Mouse (Mus musculus): ENCODE data around the gene Rnf26.

The Rnf26 gene

DNA sequence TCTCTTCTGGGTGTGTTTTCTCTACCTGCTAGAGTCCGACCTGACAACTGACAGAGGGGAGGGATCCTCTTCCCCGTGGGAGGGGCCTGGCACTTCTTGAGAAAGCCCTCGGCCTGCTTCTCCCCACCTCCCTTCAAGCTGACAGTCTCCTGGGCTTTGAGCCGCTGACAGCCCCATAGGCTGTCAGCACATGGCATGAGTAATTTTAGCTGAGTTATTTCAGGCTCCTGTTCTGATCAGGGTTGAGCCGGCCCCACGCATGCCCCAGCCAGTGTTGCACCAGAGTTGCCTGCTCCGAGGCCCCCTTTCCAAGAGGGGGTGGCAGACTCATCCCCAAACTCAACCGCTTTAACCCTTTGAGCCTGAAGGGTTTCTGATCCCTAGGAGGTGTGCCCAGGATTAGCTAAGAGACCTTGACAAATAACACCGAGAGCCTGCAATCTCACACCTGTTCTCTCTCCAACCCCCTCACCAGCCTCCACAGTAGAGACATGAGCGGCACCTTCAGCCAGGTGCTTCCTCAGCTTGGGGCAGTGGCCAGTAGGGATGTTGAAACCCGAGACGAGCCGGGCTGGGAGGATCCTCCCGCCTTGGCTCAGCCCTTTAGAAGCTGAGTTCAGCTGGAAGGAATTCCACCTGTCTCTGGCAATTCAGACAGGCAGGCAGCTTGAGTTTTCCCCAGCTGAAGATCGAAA, 25.4 kb downstream of the Rnf26 start:
- peak in 1 of 2 experiments; percentile 49 for DNase-seq

DNA sequence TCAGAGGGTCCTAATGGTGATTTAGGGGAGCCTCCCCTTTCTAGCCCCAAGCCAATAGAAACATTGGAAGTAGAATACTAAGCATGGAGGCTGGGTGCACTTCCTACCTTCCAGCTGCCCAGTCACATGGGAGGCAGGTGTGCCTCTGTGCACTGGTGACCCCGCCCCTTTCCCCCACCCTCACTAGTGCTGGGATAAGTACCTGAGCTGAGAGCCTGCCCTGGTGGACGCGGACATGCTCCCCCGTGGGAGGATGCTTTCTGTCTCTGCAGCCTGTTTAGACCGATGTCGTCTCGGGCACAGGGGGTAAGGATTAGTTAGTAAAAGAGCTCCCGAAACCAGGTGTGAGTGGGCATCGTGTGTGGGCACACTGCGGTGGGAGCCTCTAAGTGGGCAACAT, 26.4 kb downstream of the Rnf26 start:
- no peak for DNase-seq

DNA sequence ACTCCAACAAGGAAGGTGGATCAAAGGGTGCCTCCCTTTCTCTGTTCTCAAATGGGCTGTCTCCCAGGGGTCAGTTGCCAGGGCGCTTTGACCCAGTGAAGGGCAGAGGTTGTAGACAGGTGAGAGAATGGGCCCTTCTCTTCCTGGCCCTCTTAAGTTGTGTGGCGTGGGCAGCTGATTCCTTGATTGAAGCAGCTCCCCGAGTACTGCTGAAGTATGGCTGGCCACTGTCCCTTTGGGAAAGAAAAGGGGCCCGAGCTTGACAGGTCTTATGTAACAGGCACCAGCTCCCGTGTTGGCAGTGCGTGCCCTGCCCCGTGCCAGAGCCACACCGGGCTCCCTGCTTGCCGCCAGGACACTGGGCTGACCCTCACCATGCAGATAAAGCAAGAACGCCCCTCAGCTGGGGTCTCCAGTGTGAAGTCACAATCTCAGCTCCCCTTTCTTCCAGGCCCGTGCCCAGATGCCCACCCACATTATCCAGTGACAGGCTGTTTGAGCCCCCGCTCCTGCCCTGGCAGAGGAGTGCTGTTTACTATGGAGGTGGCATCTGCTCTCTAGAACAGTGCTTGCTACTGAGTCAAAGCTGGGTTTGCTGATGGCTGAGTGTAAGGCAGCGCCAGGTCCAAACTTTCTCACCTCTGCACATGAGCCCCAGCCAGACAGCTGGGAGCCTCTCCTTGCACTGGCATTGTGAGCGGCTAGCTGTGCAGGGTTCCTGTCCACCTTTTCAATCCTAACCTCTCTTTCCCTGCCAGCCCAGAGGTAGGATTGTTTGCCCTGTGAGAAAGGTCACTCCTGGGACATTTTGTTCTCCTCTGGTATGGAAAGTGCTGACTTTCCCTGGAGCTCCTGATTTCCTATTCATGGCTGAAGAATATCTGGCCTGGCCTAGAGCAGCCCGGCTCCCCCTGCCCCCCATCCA, 27.3 kb downstream of the Rnf26 start:
- peak in 1 of 2 experiments; percentile 20 for DNase-seq

DNA sequence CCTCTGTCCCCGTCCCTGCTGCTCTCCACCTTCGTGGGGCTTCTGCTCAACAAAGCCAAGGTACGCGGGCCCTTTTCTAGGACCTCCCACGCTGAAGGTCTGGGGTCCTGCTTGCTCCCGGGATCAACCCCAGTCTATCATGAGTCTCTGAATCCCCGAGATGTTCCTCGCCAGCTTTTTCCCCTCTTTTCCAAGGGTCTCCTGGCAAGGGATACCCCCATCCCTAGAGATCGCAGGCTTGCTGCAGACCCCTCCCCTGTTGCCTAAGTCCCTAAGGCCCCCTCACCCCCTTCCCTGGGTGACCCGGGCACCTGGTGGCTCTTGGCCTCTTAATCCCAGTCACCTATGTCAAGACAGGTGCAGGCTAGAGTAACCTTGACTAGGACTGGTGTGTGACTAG, 28.0 kb downstream of the Rnf26 start:
- no peak for DNase-seq

DNA sequence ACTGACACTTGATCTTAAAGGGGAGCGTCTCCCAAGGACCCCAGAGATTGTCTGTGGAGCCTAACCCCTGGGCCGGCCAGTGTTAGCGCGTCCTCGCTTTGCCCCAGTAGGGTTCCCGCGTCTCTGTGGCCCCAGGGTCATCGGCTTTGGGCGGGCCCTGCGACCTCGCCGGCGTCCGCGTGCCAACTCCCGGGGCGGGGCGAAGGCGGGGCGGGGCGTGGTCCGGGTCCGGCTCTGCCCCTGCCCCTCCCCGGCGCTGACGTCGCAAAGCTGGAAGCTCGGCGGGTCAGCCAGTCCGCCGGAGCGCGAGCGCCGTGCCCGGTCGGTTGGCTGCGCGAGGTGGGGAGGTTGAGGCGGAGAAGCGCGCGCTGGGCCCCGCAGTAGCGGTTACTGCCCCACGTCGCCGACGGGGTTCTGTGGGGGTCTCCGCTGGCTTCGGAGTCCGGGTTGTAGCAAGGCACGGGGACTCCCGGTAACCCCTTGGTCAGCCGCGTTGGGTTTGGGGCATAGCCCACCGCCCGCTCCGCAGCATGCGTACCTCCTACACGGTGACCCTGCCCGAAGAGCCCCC, 28.6 kb downstream of the Rnf26 start:
- peak; percentile 94 for DNase-seq

DNA sequence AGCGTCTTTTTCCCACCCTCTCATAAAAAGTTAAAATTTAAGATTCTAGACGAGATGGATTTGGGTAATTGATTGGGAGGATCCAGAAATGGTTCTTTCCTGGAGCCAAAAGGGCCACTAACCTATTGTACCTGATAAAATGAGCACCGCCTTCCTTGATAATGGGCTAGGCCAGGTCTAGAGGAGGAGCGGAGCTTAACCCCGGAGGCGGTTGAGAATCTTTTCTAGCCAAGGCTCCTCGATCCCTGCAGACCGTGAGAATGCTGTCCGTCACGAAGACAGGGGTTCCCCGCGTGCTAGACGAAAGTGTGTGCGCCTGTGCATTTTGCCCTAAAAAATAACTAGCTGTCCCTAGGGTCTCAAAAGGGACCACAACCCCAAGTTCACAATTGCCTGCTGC, 29.1 kb downstream of the Rnf26 start:
- no peak for DNase-seq

DNA sequence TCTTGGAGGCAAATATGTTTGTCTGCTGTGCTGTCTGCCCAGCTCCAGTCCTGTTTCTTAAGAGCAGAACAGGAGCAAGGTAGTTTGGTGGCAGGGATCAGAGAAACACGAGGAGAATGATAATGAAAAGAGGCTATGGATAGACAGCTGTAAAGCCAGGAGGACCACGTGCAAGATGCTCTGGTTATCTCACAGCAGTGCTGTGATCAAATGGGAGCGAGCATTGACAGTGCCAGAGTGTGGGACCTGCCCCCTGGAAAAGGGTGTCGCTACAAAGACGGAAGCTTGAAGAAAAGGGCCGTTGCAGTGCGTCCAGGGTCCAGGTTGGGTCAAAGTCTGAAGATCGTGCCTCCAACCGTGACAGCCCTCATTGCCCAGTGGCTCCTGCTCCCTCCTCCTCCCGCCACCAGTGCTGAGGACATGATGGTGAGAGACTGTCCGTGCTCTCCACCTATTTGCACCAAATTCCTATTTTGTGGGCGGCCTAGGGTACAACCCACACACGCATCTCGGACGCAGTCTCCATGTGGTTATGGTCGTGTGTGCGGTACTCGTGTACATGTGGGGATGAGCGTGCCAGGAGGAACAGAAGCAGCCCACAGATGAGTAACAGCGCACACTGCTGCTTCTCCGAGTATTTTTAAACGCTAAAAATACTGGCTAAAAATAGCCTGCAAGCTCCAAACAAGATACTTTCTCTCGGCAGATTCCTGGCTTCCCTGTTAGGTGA, 29.8 kb downstream of the Rnf26 start:
- peak in 1 of 2 experiments; percentile 20 for DNase-seq

DNA sequence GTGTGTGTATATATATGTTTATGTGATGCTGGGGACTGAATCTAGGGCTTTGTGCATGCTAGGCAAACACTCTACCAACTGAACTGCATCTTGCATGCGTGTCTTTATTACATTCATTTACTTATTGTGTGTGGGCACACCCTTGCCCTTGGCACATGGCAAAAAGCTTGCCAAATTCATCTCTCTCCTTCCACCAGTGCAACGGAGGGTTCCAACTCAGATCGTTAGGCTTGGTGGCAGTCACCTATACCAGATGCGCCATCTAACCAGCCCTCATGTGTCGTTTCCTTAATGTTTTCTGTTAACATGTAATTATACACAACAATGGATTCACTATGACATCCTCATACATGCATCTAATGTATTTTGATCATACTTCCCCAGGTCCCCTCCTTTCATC, 31.1 kb downstream of the Rnf26 start:
- peak in 1 of 2 experiments; percentile 9 for DNase-seq

DNA sequence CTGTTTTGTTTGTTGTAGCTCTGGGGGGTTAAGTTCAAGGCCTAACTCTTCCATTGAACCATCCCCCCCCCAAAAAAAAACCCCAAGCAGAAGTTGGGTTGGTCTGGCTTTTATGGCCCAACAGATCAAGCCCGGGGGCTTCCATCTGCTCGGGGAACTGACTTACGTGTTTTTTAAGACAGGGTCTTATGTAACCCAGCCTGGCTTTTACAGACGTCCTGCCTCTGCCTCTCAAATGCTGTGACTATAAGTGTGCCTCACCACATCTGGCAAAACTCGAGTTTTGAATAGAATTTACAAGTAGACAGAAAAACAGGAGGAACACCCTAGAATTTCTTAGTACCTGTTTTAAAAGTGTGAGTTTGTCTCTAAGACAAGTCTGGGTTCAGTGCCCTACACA, 31.7 kb downstream of the Rnf26 start:
- no peak for DNase-seq

DNA sequence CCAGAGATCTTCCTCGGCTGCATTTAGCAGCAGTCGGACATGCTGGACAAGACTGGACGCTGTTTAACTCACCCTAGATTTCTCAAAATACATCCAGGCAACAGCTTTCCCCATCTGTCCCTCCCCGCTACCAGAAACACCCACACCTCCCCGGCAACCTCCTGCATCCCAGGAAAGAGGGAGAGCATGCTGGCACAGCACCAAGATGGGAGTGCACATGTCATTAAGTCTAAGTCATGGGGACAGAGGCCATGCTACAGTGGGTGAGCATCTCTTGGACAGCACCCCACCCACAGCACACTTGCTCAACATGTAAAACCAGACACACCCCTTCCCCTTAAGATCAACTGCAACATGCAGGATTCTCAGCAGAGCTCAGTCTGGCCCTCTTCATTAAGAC, 32.4 kb downstream of the Rnf26 start:
- no peak for DNase-seq

DNA sequence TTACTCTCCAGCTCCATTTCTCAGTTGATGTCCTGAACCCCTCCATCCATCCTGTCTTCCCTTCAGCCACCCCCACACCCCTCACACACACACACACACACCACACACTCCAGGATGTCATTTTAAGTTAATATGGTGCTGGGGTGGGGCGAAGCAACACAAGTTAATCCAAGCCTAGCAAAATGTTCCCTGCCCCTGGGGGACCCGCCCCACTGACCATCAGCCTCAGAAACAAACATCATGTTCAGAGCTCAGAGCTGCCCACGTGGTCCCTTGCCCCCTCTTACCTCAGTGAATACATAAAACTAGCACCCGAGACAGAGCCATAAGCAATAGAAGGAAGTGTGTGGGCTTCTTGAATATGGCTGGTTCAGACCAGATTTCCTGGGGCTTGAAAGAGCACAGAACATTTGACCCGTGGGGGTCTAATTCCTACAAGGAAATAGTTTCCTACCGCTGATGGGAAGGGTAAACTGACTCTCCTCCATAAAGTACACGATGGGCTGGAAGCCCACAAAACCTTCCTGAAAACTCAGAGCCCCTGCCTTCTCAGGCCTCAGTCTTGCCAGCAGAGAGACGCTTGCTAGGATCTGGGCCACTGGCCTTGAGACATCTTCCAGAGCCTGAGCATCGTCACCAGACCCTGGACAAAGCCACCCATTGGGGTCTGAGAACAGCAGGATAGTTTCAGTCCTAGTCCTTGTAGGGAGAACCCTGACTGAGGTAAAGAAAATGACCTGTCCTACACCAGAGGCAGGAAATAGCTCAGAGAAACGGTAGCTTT, 33.1 kb downstream of the Rnf26 start:
- no peak for DNase-seq

DNA sequence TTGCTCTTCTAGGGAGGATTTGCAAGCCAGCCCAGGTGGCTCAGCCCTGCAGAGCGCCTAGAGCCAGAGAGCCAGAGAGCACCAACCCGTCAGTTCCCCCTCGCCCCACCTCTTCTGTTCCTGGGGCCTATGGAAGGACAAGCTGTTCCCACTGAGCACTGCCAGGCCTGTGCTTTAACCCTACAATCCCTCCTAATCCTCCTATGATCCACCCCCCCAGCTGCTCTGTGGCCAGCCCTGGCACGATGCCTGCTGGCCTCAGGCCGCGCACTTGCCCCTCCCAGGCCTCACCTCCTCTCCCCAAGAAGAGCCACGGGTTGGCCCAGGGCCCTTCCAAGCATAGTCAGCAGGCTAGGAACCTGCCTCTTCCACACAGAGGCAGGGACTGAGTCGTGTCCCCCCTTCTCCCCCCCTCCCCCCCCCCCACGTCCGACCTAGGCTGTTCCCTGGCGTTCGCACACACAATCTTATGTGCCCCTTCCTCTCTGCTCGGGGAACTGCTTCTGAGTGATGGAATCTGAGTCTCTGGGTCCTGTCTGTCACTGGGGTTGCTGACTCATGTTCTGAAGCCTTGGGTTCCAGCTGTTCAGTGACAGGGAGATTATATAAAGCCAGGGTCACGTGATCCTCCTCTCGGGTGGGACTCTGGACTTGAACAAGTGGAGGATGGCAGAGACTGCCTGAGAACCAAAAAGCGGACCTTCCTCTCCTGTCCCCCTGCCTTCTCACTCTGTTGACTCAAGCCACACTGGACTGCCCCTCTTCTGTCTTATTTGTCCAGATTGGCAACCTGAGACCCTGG, 34.2 kb downstream of the Rnf26 start:
- DNase-seq, result peak; percentile 78 to 91

DNA sequence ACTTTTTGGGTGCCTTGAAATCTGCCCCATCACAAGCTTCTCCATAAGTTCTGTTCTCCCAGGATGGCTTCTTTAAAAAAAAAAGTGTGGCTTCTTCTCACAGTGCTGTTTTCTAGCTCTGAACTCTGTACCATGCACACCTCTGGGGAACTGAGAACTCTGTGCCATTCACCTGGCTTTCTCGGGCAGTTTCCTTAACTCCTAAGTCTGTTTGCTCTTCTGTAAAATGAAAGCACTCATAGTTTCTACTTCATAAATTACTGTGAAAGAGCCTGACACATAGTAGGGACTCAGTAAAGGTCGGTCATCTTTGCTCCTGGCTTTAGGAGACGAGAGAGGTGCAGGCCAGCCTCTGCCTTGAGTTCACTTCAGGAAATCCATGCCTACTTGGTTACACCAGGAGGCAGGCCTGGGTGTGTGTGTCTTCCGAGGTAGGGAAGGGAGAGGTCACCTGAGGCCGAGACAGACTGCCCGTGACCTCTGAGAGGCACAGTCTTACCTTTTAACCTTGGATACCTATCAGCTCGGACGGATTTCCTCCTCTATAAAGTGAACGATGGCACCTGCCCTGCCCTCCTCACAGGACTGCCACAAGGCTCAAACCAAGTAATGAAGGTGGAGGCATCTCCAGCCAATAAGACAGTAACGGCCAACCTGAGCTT, 35.0 kb downstream of the Rnf26 start:
- DNase-seq, result no peak

DNA sequence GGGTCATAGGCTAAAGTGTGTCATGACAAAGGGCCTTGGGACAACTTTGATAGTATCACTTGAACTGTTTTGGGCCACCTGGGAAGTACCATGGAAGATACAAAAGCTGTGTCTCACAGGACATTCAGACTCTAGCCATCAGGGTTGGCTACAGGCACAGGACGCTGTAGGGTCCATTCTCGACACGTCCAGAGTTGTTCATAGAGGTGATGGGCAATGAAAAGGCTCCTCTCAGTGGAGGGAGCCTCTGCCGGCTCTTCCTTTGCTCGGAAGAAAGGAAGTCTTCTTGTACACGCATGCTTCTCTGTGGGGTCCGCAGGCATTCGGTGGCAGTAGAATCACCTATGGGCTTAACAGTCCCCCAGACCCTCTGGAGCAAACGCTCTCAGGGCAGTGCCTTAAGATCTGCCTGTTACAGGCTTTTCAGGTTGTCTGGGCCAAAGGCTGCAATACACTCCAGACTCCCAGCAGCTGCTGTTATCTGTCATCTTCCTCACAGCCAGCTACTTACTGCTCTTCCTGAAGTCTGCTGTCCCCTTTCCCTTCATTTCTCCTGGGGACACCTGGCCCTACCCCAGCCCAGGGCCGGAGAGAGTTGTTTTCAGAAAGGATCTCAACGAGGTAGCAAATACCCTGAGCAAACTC, 35.9 kb downstream of the Rnf26 start:
- no peak for DNase-seq

DNA sequence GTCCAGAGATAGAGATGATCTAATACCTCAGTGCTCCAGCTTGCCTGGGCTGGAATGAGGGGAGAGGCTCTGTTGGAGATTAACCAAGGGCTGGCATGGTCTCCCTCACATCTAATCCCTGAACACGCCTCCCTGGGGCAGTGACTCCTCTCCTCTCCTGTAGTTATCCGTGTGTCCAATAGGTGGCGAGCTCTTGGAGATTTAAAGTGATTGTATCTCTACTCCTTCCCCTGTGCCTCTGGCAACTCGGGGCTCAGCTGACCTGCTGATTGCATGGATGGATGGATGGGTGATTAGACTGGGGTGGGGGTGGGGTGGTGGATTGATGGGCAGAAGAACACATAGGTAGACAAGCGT, 36.6 kb downstream of the Rnf26 start:
- DNase-seq, result peak in 1 of 2 experiments; percentile 65

DNA sequence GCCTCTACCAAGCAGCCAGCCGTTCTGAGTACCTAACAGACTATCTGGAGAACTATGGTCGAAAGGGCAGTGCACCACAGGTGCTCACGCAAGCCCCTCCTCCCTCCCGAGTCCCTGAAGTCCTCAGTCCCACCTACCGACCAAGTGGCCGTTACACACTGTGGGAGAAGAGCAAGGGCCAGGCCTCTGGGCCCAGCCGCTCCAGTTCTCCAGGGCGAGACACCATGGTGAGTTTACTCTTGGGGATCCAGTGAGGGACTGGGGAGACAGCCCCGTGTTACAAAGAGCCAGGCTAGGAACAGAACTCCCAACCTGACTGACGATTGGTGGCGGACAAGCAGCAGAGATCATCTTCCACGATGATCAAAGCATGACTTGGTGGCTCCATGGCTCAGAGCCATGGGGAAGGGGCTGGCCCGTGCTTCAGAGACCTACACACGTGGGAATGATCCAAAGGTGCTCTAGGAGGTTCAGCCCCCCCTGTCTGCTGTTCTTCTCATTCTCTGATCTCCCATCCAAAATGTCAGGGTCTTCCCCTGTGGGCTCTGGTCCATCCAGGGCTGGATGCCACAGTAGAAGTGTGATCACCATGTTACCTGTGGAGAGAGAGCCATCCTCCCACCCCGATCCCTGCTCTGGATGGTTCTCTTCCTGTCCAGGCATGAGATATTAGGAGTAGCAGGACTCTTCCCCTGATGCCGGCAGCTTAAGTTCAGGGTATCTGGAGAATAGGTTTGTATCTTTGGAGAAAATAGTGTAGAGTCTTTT, 37.1 kb downstream of the Rnf26 start:
- DNase-seq, result no peak

DNA sequence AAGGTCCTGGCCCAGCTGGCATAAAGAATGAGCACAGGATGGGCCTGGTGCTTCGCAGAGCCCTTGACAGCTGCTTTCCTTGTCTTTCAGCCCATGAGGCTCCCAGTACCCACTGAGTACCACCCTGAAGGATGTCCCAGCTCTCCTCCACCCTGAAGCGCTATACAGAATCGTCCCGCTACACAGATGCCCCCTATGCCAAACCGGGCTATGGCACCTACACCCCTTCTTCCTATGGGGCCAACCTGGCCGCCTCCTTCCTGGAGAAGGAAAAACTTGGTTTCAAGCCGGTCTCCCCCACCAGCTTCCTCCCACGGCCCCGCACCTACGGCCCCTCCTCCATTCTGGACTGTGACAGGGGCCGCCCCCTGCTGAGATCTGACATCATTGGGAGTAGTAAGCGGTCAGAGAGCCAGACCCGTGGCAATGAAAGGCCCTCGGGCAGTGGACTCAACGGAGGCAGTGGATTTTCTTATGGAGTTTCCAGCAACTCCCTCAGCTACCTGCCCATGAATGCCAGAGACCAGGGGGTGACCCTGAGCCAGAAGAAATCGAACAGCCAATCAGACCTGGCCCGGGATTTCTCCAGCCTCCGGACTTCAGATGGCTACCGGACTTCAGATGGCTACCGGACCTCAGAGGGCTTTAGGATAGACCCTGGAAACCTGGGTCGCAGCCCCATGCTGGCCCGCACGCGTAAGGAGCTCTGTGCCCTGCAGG, 37.9 kb downstream of the Rnf26 start:
- no peak for DNase-seq

DNA sequence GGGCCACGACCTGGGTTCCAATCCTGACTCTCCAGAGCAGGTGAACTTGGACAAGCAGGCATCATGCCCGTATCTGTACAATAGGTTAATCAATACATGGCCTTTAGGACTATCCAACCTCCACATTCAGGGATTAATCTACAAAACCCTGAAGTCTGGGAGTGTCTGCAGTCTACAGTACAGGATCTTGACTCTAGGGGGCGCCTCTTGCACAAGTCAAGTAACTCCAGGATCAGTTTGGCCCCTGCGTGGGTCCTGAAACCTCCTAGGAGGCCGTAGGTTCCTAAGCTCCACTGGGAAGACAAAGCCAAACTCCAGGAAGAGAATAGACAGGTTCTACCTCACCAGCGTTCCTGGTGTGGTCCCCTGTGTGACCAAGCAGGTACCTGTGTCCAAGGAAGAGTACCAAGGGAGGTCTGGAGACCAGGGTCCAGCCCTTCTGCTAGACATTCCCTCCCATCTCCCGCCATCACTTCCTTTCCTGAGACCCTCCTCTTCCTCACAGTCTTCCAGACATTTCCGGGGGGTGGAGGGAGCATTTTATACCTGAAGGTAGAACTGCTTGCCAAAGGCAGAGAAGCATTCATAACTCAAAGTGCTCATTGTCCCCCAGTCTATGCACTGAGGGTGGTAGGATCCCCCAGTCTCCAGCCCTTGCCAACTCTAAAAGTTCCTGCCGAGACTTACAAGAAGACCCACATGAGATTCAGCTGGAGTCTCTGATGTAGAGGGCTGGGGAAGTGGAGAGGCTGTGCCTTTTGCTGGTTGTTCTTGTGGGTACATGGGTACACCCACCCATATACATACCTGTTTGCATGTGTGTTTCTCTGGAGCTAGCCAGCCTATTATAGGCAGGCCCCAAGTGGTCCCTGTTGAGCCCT, 38.7 kb downstream of the Rnf26 start:
- DNase-seq, result no peak

Measured in lung, postnatal 4 days (tissue).